Mouse (Mus musculus): ENCODE results near the gene Sema7a. TPM values are rescaled to one million over a fixed set of nuclear protein-coding genes. Genes with fewer than 3 reads are reported as not detected.

Sema7a gene
- total and polyA plus RNA-seq, 2 experiments from 2014 or later = 3.2 to 27.2 TPM

DNA sequence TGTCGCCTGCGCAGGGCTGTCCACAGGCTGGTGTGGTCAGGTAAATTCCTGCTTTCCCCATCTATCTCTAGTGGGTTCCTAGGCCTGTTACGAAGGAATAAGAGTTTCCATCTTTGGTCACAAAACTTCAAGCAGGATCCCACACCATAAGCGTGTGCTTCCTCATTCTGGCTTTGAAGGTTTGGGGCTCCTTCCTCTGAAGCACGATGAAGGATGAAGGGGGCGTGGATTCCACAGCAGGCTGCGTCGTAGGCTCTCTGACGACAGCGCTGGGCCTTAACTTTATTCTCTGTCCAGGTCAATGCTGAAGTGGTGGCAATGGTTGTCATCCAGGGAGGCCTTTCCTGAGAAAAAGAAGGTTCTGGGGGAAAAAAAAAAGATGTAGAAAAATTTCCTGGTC is 40.7 kb downstream of the Sema7a start:
- no peaks in the 10 kb centered on the region for H3K4me1 ChIP-seq (ENCODE audit: insufficient read depth)
- no peaks in the 10 kb centered on the region for H3K9me3 ChIP-seq (ENCODE audit: low read length)
- no peak for TF ChIP-seq CTCF (IDR thresholded peaks at IDR 0.05; ENCODE audit: low read depth)
- H3K4me2 ChIP-seq (ENCODE audit: low read depth) = no peak overlapping the region
- H3K27ac ChIP-seq (ENCODE audit: low read depth, low read length) = no peak overlapping the region
- H3K4me3 ChIP-seq (ENCODE audit: low read depth, low read length) = no peak overlapping the region
- ATAC-seq = no peak
- no peak for DNase-seq
- WGBS = 87% methylated on average over 10 of the region's 10 CpGs
- H3K27me3 ChIP-seq (ENCODE audit: insufficient read depth, low read length) = no peaks in the 10 kb centered on the region
- no peaks in the 10 kb centered on the region for H3K36me3 ChIP-seq (ENCODE audit: insufficient read depth)
- H3K9ac ChIP-seq = no peak overlapping the region

GRCm38 (mm10) chr9:57985304-57985703 is 45.4 kb downstream of the Sema7a start:
- DNase-seq (no peak), ATAC-seq (no peak)
- H3K4me1 ChIP-seq (ENCODE audit: insufficient read depth) = 0 out of 2 replicates have a peak, but pooled peaks cover 3% of the 10 kb centered on the region
- H3K36me3 ChIP-seq (ENCODE audit: insufficient read depth) = no peaks in the 10 kb centered on the region
- H3K9ac ChIP-seq = no peak overlapping the region
- no peak overlapping the region for H3K4me2 ChIP-seq (ENCODE audit: low read depth)
- no peak overlapping the region for H3K4me3 ChIP-seq (ENCODE audit: low read depth, low read length)
- whole genome bisulfite sequencing = 81% methylated on average over 8 of the region's 8 CpGs
- no peak overlapping the region for H3K27ac ChIP-seq (ENCODE audit: low read depth, low read length)
- H3K27me3 ChIP-seq (ENCODE audit: insufficient read depth, low read length) = no peaks in the 10 kb centered on the region
- TF ChIP-seq CTCF (IDR thresholded peaks at IDR 0.05; ENCODE audit: low read depth) = no peak
- H3K9me3 ChIP-seq (ENCODE audit: low read length) = no peaks in the 10 kb centered on the region

GRCm38 (mm10) chr9:57986293-57986692 is 46.4 kb downstream of the Sema7a start:
- H3K4me2 ChIP-seq (ENCODE audit: low read depth) = no peak overlapping the region
- no peak for DNase-seq
- no peak overlapping the region for H3K27ac ChIP-seq (ENCODE audit: low read depth, low read length)
- no peaks in the 10 kb centered on the region for H3K36me3 ChIP-seq (ENCODE audit: insufficient read depth)
- no peak for ATAC-seq
- no peak overlapping the region for H3K4me3 ChIP-seq (ENCODE audit: low read depth, low read length)
- 0 out of 2 replicates have a peak, but pooled peaks cover 3% of the 10 kb centered on the region for H3K4me1 ChIP-seq (ENCODE audit: insufficient read depth)
- H3K9ac ChIP-seq = no peak overlapping the region
- no peaks in the 10 kb centered on the region for H3K9me3 ChIP-seq (ENCODE audit: low read length)
- TF ChIP-seq CTCF (IDR thresholded peaks at IDR 0.05; ENCODE audit: low read depth) = no peak
- no peaks in the 10 kb centered on the region for H3K27me3 ChIP-seq (ENCODE audit: insufficient read depth, low read length)
- WGBS = 81% methylated on average over 7 of the region's 7 CpGs

DNA sequence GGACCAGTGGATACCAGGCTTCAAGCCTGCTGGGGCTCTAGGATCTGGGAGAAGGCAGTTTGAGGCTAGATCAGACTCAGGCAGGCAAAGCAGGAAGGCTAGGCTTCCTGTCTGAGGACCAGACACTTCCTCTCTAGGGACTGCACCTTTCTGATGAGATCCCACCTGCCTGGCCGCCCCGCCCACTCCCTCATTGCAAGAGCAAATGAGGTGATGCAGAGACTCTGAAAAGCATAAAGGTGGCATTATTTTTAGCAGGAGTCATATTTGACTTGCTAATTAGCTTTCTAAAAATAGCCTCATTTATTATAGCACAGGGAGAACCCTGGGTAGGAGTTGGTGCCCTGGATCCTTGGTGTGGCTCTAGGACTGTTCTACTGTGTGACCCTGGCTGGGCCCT is 48.2 kb downstream of the Sema7a start:
- whole genome bisulfite sequencing = 73% methylated on average over 2 of the region's 2 CpGs
- H3K27me3 ChIP-seq (ENCODE audit: insufficient read depth, low read length) = no peaks in the 10 kb centered on the region
- no peak overlapping the region for H3K9ac ChIP-seq
- TF ChIP-seq CTCF (IDR thresholded peaks at IDR 0.05; ENCODE audit: low read depth) = no peak
- H3K4me2 ChIP-seq (ENCODE audit: low read depth) = no peak overlapping the region
- peak; percentile 51; the same call in 1 of the 2 replicates for ATAC-seq
- no peak overlapping the region for H3K4me3 ChIP-seq (ENCODE audit: low read depth, low read length)
- no peaks in the 10 kb centered on the region for H3K9me3 ChIP-seq (ENCODE audit: low read length)
- H3K27ac ChIP-seq (ENCODE audit: low read depth, low read length) = no peak overlapping the region
- no peaks in the 10 kb centered on the region for H3K36me3 ChIP-seq (ENCODE audit: insufficient read depth)
- DNase-seq = no peak
- H3K4me1 ChIP-seq (ENCODE audit: insufficient read depth) = 0 out of 2 replicates have a peak, but pooled peaks cover 5% of the 10 kb centered on the region

GRCm38 (mm10) chr9:57989309-57989708 is 49.4 kb downstream of the Sema7a start:
- Histone ChIP-seq H3K27ac (ENCODE audit: low read depth, low read length) (no peak overlapping the region), H3K9ac (no peak overlapping the region), H3K4me2 (ENCODE audit: low read depth) (no peak overlapping the region), H3K36me3 (ENCODE audit: insufficient read depth) (no peaks in the 10 kb centered on the region), H3K27me3 (ENCODE audit: insufficient read depth, low read length) (no peaks in the 10 kb centered on the region), H3K4me3 (ENCODE audit: low read depth, low read length) (no peak overlapping the region), H3K4me1 (ENCODE audit: insufficient read depth) (0 out of 2 replicates have a peak, but pooled peaks cover 8% of the 10 kb centered on the region), H3K9me3 (ENCODE audit: low read length) (no peaks in the 10 kb centered on the region)
- WGBS = 88% methylated on average over 6 of the region's 6 CpGs
- DNase-seq (no peak), ATAC-seq (no peak)
- TF ChIP-seq CTCF (IDR thresholded peaks at IDR 0.05; ENCODE audit: low read depth) = no peak

DNA sequence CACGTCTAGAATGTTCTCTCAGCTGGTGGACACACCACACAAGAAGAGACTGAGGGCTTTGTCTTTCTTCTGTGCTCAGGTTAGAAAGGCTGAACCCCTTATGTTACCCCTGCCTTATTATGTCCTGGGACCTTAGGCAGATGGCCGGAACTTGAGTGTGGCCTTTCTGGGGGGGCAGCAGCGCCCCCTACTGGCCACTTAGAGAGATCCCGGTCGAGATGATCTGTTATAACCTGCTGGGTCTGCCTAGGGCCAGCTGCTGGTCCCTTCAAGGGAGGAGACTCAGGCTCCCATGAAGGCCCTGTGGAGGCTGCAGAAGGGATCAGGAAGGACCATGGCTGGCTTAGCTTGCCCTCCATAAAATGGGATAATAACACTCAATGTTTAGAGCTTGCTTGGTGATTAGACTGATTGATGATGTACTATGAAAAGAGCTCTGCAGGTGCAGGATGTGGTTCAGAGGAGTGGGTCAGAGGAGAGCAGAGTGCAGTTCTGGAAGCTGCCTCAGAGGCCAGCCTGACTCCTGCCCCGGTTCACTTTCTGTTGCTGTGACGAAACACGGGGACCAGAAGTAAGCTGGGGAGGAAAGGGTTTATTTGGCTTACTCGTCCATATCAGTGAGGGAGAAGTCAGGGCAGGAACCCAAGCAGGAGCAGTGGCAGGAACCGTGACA is 50.7 kb downstream of the Sema7a start:
- Histone ChIP-seq H3K27me3 (ENCODE audit: insufficient read depth, low read length) (no peaks in the 10 kb centered on the region), H3K4me1 (ENCODE audit: insufficient read depth) (0 out of 2 replicates have a peak, but pooled peaks cover 8% of the 10 kb centered on the region), H3K4me3 (ENCODE audit: low read depth, low read length) (no peak overlapping the region), H3K27ac (ENCODE audit: low read depth, low read length) (no peak overlapping the region), H3K4me2 (ENCODE audit: low read depth) (no peak overlapping the region), H3K9ac (no peak overlapping the region), H3K9me3 (ENCODE audit: low read length) (no peaks in the 10 kb centered on the region), H3K36me3 (ENCODE audit: insufficient read depth) (no peaks in the 10 kb centered on the region)
- DNase-seq = no peak
- ATAC-seq = no peak
- WGBS = 40% methylated on average over 10 of the region's 10 CpGs
- peak; percentile 67 for TF ChIP-seq CTCF (IDR thresholded peaks at IDR 0.05; ENCODE audit: low read depth)

- ATAC-seq (no peak), DNase-seq (no peak)
- Histone ChIP-seq H3K9me3 (ENCODE audit: low read length) (no peaks in the 10 kb centered on the region), H3K36me3 (ENCODE audit: insufficient read depth) (no peaks in the 10 kb centered on the region), H3K4me1 (ENCODE audit: insufficient read depth) (0 out of 2 replicates have a peak, but pooled peaks cover 8% of the 10 kb centered on the region), H3K9ac (no peak overlapping the region), H3K27ac (ENCODE audit: low read depth, low read length) (no peak overlapping the region), H3K4me2 (ENCODE audit: low read depth) (no peak overlapping the region), H3K4me3 (ENCODE audit: low read depth, low read length) (no peak overlapping the region), H3K27me3 (ENCODE audit: insufficient read depth, low read length) (no peaks in the 10 kb centered on the region)
- no peak for TF ChIP-seq CTCF (IDR thresholded peaks at IDR 0.05; ENCODE audit: low read depth)
- WGBS = 91% methylated on average over 3 of the region's 3 CpGs
Measured at GRCm38 (mm10) chr9:57992060-57992459, 52.1 kb downstream of the Sema7a start.

Data from forebrain, postnatal 0 days (tissue).